Mouse (Mus musculus) spleen, postnatal 10 days (tissue): Measurements from ENCODE around the gene Smc6.

Experiments
- DNase-seq, 2 experiments: peaks; one replicate each; pipeline ENCODE4 v3.0.0; 2021 to 2022; ENCODE audit warnings: low spot score in 2 of 2

The Smc6 gene

DNA sequence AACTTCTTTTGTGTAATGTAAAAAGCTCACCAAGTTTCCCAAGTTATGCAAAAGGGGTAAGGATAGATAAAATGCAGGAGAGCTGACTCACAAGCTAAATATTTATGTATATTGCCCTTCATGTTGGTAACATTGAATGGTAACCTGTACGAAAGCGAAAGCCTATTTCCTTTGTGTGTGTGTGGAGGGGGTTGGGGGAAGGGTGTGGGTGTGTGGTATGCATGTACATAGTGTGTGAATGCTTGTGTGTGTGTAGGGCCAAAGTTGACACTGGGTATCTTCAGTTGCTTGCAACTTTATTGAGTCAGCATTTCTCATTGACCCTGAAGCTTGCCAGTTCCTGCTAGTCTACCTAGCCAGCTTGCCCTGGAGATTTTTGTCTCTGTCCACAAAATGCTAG, 15.9 kb downstream of the Smc6 start:
- no peak for DNase-seq

DNA sequence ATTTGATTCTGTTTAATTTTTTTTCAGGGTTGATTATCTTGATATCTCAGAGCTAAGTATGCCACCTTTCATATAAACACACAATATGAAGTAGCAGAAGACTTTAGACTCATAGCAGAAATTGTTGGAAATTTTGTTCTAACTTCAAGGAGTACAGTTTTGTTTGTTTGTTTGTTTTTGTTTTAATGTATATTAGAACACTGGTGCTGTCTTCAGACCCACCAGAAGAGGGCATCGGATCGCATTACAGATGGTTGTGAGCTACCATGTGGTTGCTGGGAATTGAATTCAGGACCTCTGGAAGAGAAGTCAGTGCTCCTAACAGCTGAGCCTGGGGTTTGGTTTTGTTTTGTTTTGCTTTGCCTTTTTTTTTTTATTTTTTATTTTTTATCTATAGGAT, 20.7 kb downstream of the Smc6 start:
- no peak for DNase-seq

DNA sequence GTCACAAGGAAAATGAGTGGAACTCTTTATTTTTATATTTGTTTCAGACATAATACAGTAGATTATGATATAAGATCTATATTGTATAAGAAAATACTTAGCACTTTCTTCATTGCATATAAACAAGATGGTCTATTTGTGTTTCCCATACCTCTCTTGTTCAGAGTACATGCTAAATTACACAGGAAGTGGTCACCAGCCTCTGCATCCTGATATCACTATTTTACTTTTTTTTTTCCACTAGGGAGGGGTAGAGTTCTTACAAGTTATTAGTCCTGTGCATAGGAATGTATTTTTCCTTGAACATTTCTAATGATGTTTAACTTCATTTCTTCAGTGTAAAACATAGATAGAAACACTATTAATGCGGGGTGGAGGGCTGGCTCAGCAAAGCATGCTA, 35.2 kb downstream of the Smc6 start:
- no peak for DNase-seq

DNA sequence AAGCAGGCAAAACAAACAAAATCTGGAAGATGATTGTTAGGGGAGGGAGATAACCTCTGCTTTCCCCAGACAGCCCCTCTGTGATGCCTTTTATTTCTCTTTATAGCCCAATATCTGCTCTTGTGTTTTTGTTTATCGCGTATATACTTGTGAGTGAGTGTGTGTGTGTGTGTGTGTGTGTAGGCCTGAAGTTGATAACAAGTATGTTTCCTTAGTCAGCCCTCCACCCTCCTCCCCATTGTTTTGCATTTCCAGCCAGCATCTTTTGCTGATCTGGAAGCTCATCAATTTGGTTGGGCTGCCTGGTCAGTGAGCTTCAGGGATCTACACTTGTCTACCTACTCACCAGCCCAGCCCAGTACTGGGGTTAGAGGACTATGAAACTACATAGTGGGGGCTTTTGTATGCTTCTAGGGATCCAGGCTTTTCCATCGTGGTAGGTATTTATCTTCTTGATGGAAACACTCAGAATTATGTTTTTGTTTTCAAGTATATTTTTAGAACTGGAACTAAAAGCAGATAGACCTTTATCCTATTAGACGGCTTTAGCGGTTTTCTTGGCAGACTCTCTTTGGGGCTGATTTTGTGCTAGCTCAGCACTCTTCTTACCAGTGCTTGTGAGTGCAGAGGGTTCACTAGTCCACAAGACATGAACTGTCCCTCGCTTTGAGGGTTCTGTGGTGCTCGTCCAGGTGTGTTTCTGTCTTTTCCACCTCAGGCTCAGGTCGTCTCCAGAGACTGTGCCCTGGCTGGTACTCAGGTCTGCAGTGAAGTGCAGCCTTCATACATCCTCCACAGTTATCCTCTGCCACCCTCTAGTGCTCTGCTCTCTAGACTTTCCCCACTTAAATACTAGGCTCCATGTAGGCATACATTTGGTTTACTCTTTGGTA, 41.3 kb downstream of the Smc6 start:
- no peak for DNase-seq

DNA sequence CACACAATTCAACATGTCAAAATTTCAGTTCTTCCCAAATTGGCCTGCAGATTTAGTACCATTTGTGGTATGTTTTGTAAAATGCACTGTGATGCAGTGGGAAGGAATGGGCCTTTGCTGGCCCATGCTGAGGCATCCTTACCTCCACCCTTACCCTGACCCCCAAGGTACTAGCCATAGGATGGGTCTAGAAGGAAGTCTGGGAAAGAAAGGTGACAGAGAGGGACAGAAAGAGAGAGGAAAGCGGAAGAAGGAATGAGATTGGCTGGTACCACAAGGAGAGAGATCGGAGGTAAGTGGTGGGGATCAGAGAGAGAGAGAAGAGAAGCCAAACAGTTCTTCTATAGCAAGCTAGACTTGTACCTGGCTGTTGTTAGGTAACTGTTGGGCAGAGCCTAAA, 45.4 kb downstream of the Smc6 start:
- DNase-seq: no peak

DNA sequence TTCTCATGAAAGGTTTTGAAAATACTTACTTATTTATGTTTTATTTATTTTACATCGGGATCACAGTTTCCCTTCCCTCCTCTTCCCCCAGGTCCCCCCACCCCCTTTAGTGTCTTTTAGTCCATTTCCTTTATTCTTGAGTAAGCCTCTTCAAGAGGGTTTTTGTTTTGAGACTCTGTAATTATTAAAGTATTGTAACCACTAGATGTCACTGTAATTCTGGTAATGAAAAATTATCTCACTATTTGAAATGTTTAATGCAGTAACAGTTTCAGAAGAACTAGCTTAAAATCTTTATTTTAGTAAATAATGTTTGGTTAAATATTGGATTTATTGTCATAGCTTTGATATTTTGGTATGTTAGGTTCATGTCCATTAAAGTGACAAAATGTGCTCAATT, 48.2 kb downstream of the Smc6 start:
- DNase-seq: no peak

DNA sequence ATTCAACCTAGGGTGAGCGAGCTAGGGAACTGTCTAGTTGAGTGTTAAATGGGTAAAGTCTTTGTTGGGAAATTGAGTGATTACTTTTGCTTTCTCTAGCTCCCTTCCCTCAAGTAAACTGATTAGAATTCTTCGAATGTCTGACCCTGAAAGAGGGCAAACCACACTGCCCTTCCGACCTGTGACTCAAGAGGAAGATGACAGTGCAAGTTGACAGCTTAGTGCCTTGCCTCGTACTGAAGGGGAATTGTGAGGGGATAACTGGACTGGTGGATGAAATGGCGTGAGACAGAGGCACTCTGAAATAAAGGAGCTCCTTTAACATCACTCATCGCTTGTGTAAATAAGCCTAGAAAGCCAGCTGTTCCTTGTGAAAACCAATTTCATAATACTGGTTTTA, 52.0 kb downstream of the Smc6 start:
- no peak for DNase-seq

DNA sequence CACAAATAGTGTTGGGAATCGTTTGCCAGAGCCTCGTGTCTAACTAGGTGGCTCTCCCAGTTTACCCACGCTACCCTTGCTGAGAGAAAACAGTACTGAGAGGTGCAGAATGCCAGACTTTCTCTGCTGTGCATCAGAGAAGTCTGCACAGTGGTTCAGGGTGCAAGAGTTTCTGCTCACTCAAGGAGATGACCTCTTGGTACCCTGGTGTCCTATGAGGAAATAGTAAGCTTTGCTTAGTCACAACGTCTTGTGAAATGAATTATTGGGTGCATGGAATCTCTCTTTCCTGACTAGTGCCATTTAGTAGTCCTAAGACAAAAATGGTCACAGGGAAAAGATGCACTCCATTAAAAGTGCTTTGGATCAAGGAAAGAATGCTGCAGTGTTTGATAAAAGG, 58.8 kb downstream of the Smc6 start:
- DNase-seq: no peak

DNA sequence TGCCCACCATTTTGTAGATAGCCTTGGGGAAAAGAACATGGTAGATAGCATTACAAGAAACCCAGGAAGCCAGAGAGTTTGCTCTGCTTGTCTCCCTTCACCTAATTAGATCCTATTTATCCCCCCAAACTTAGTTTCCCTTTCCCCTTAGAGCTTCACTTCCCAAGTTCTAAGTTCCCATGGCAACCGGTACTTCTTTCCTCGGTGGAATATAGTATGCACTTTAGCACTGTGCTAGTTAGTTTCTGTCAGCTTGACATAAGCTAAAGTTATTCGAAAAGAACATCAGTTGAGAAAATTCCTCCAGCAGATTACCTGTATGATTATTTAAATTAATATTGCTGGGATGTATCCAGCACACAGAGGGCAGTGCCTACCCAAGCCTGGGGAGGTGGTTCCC, 60.8 kb downstream of the Smc6 start:
- DNase-seq: no peak

DNA sequence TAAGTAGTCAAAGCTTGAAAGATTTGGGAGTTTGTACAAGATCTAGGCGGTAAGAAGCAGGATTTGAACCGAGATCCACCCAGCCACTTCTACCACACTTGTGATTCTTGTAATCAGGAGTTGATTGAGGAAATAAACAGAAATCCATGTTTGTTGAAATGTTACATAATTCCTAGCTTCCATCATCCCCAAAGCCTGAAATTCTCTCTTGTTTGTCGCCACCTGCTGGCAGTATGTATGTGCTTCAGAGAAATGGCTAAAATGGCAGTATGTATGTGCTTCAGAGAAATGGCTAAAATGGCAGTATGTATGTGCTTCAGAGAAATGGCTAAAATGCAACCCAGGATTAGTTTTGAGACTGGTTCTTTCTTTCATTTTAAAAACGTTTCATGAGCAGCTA, 71.2 kb downstream of the Smc6 start:
- DNase-seq: peak; percentile 14 to 61

DNA sequence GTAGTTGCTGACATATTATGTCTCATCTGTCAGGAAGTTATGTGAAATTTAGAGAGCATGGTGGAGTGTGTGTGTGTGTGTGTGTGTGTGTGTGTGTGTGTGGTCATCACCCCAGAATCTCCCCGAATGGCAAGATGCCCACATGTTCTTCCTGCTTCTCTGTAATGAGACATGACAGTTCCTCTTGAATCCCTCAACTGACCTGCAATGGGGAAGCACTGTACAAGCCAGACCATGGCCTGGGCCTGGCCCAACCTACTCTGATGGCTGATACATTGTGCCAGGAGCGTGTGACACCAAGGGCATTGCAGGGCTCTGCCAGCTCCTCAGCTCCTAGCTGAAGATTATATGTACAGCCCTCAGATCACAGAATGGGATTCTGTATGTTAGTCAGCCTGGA, 72.6 kb downstream of the Smc6 start:
- no peak for DNase-seq

DNA sequence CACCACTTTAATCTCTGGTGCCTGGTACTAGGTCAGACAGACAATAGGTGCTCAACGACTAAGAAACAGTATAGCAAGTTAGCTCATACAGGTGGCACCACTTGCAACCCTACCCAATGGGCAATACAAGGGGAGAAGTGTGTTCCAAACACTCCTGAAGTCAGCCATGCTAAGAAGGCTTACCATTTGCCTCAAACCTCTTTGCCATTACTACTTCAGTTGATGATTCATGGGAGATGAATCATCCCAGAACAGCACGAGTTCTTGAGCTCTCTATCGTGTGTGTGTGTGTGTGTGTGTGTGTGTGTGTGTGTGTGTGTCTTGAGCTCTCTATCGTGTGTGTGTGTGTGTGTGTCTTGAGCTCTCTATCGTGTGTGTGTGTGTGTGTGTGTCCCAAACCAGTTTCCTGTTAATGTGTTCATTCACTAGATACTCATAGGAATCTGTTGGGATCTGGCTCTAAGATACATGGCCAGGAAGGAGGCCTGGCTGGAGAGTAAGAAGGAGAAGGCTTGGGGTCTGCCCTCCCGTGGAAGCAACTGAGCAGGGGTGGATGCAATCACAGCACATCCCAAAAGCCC, 76.4 kb downstream of the Smc6 start:
- DNase-seq: no peak

DNA sequence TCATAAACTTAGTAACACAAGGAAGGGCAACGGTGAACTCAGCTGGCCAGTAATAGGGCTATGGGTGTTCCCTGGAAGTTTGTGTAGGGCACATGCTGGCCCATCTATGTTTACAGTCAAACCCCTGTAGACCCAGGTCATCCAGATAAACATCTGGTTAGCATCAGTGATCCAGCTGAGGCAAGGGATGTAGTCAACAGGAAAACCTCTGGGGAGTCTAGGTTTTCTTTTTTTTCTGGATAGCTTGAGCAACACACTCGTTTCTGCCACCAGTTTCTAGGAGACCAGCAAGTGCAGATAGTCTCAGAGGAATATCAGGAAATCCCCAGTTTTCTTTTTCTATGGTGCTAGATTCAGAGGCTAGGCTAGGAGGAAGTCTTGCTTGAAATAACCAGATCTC, 80.3 kb downstream of the Smc6 start:
- no peak for DNase-seq

DNA sequence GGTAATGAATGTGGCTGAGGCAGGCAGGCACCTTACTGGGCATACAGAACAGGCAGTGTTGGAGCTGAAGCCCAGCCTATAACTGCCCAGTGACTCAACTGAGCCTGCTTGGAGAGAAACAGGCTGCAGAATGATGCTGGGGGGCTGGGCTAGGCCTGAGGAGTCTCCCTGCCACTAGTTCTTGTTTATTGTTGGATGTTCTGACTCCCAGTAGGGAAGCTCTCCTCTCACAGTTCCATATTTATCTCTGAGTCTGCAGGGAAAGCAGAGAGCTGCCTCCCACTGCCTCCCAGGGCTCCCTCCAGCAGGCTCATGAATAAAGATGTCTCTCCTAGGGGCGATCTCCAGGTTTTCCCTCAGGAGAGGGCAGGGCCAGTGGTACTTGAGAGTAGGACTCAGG, 82.7 kb downstream of the Smc6 start:
- no peak for DNase-seq

DNA sequence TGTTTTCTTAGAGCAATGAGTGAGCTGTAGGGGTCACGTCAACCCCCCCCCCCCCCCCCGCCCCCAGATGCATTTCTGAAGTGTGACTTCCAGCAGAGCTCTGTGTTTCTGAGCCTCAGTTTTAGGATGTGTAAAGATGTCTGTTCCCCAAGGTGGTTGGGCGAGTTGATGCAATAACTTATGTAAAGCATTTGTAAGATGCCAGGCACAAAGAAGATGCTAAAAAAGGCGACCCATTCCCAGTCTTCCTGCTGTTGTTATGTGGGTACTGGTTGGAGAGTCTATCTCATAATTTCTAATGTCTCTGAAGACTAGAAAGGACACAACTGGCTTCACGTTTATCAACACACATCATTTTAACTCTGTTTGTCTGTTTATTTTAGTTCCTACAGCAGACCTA, 84.2 kb downstream of the Smc6 start:
- DNase-seq: no peak

DNA sequence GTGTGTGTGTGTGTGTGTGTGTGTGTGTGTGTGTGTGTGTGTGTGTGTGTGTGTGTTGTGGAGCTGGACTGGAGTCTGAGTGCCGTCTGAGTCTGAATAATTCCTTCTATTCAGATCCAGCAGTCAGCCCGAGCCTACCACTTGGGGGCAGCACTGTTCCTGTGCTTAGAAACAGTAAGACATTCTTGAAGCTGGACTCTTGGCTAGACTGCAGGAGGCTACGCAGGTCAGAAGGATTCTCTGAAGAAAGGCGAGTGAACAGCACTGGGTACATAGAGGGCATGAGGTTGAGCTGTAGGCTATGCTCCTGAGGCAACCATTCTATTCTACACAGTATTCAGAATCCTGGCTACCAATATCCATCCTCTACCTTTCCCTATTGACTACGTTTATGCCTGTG, 85.2 kb downstream of the Smc6 start:
- DNase-seq: peak; percentile 16 to 72

DNA sequence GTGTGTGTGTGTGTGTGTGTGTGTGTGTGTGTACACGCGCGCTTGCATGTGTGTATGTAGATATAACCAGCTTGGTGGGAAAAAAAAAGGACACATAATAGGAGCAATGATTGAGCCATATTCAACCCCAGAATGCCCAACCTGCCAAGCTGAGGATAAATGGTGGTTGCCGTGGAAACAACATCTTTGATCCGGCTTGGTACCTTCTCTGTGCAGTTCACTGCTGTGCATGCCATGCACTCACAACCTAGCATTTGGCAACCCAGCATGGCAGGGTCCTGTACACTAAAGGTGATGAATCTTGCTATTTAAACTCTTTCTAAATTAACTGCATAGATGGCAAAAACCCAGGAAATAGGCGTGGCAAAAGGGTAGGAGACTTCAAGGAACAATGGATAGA, 96.7 kb downstream of the Smc6 start:
- no peak for DNase-seq

DNA sequence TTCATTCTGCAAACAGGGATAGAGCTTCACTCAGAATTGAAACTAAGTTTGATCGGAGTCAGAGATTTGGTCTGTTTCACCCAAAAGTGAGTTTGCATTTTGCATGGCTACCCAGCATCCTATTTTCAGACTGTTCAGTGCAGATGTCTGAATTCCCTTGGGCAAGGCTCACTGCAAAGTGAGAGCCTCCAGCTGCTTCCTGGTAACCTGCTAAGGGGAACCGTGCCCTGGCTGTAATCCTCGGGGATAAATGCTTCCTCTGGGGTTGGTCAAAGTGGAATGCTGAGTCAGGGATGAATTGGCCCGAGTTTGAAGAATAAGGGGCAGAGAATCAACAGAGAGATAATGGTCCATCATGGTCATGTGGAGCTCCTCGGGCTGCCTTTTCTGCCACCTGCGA, 99.2 kb downstream of the Smc6 start:
- DNase-seq: no peak

DNA sequence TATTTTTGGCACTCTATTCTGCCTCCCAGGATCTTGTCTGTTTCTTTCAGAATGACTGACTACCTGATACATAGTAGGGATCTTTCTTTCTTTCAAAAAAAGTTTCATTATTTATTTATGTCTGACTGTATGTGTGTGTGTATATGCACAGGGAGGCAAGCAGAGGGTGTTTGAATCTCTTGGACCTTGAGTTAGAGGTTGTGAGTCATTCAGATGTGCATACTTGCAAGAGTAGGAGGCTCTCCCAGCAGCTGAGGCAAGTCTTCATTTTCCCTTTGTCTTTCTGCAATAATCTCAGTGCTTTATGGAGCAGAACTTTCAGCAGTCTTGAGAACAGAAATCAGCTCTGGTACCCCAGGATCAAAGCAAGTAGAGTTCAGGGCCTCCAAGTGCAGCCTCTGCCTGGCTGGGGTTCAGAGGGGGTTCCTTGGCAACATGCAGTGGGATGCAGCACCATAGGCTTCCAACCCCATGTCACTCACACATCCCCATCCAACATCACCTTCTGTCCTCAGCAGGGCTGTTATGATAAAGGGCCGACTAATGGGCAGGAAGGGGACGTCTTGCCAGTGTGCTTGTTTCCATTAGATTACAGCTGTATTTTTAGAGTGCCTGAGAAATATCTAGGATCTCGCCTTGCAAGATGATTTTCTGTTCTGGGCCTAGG, 101.5 kb downstream of the Smc6 start:
- no peak for DNase-seq
